ENCODE assay signal across 25 mouse cellular contexts in the genomic region with DNA sequence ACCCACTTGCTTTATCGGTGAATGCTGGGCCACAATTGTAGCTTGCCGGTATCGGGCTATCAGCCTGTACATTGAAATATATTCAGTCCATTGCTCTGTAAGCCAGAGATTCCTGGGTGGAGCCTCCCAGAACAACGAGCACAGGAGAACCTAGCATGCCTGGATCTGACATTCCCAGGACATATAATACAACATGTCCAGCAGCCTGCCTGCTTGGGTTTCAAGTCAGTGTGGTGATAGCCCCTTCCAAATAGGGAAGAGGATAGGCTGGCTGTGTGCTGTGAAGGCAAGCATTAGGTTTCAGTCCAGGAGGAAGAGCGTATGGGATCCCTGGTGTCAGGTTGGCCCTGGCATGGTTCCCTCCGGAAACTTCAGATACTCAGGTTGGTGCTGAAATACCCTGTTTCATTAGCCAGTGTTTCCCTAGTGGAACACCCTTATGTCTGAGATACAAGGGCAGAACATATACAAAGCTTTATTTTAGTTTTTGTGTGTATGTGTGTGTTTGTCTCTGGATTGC. TPM values are rescaled to one million over a fixed set of nuclear protein-coding genes. Genes with fewer than 3 reads are reported as not detected.
A peak's percentile ranks its signal among the peaks of the same experiment; 100 is the strongest.
DNase-seq lines count a peak whose midpoint lies in the region.
"Had no signal": no experiment of that assay in that cellular context is flagged by ENCODE, and none has a peak within 500 bp of the region (broad histone marks: within the 10 kb centered on the region; RNA-seq: fewer than 3 reads in every experiment).

No protein-coding gene starts in this region.

- no peaks in the 10 kb centered on the region for H3K4me1 ChIP-seq in hindbrain, embryonic 10.5 days (replicated peaks)
- H3K4me1 ChIP-seq: embryonic facial prominence, embryonic 13.5 days; forebrain, embryonic 12.5 days; forebrain, embryonic 15.5 days had no signal

- no peaks in the 10 kb centered on the region for H3K36me3 ChIP-seq in hindbrain, embryonic 10.5 days
- H3K36me3 ChIP-seq: embryonic facial prominence, embryonic 13.5 days; forebrain, embryonic 12.5 days; forebrain, embryonic 15.5 days; G1E had no signal

- H3K27me3 ChIP-seq in hindbrain, embryonic 10.5 days (ENCODE audit: insufficient read depth, poor library complexity, severe bottlenecking), result no peaks in the 10 kb centered on the region
- H3K27me3 ChIP-seq: CH12.LX; embryonic facial prominence, embryonic 13.5 days; forebrain, embryonic 12.5 days; forebrain, embryonic 15.5 days; Patski had no signal

- no peak overlapping the region for H3K27ac ChIP-seq in hindbrain, embryonic 10.5 days
- H3K27ac ChIP-seq: embryonic facial prominence, embryonic 13.5 days; forebrain, embryonic 12.5 days; forebrain, embryonic 15.5 days; hindbrain, embryonic 14.5 days; hindbrain, postnatal 0 days had no signal

- no peak overlapping the region for H3K4me3 ChIP-seq in hindbrain, embryonic 10.5 days
- H3K4me3 ChIP-seq: embryonic facial prominence, embryonic 13.5 days; erythroblast, embryonic 14.5 days; forebrain, embryonic 12.5 days; forebrain, embryonic 15.5 days had no signal

- H3K9me3 ChIP-seq in hindbrain, embryonic 10.5 days, result no peaks in the 10 kb centered on the region
- H3K9me3 ChIP-seq: embryonic facial prominence, embryonic 13.5 days; forebrain, embryonic 12.5 days; forebrain, embryonic 15.5 days; G1E had no signal

- intact Hi-C loops in heart, postnatal 14 days (cut with DNase I), result no loop called here

- peak; percentile 56 for DNase-seq in heart, adult 11 months
- DNase-seq in heart, postnatal 14 days, result no peak
- peak; percentile 8 to 37 for DNase-seq in gastrocnemius, adult 8-10 months (ENCODE audit: low spot score in 2 of 2)
- DNase-seq in gastrocnemius, postnatal 25 days, result peak; percentile 23
- no peak for DNase-seq in hindbrain, embryonic 10.5 days (ENCODE audit: low spot score)
- no peak for DNase-seq in neural tube, embryonic 10.5 days (ENCODE audit: extremely low spot score, low spot score)
- DNase-seq: adrenal gland, postnatal 10 days; adrenal gland, postnatal 36 days; B cell, adult 2 months; cerebellum, adult 18-20 months; cerebellum, adult 9-10 months; cerebellum, postnatal 25 days; heart, postnatal 36 days; kidney, adult 18-20 months had no signal

- WGBS in hindbrain, embryonic 10.5 days, result 88% methylated on average over 6 of the region's 6 CpGs

RNA-seq across cellular contexts. Expression of gene Cobl, which starts 41.7 kb away (rescaled TPM):
- 10 to 100 TPM; 20.0 to 20.5 TPM for total RNA-seq in heart, postnatal 14 days (2021)
- 100 to 1,000 TPM; 116 to 159 (median 133) TPM for total RNA-seq in gastrocnemius, adult 8-10 months (2022)
- total RNA-seq in gastrocnemius, postnatal 25 days (2021), result 10 to 100 TPM; 86.7 to 90.6 TPM
- polyA plus RNA-seq in hindbrain, embryonic 10.5 days (2016; fragmentation: Nextera tagmentation; extraction: Ambion mirVana), result 2.0 and 2.3 TPM in 2 replicates
- total RNA-seq: common myeloid progenitor, adult 5-6 weeks; granulocyte monocyte progenitor cell, adult 5-6 weeks had no signal
- polyA plus RNA-seq: G1E had no signal

Comparison
In these comparisons a context has a peak if more than half of its experiments do, and no peak if none do; other contexts are left out.
1. DNase-seq: peak in heart, adult 11 months (single experiment), gastrocnemius, adult 8-10 months (2 of 2) and gastrocnemius, postnatal 25 days (single experiment); none in heart, postnatal 14 days (0 of 2), hindbrain, embryonic 10.5 days (single experiment) and neural tube, embryonic 10.5 days (single experiment).
2. RNA of gene Cobl, which starts 41.7 kb away (total RNA-seq): 116 to 159 TPM in gastrocnemius, adult 8-10 months and 86.7 to 90.6 TPM in gastrocnemius, postnatal 25 days; 20.0 to 20.5 TPM in heart, postnatal 14 days; every median in the first group is over 4 times any median in the second.